Mouse (Mus musculus): ENCODE measurements around the gene Gdpd5.
A peak's percentile ranks its signal among the peaks of the same experiment; 100 is the strongest.

The Gdpd5 gene

DNA sequence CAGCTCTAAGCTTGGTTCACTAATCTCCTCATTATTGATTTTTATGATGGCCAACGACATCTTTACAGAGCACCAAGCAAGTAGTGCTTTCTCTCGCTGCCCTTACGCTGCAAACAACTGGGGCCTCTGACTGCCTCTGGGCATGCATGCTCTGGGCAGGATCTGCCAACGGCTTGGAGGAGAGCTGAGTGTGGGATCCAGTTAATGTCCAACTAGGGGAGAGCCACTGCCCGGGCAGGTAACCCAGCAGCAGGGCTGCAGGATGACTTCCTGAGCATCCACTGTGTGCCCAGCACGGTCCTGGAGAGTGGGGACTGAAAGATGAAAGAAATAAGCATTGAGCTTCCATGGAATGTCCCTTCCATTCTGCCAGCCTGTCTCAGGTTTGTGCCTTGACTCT lies 14.5 kb upstream of the Gdpd5 start:
- DNase-seq (ENCODE audit: low read depth, low spot score), result no peak

DNA sequence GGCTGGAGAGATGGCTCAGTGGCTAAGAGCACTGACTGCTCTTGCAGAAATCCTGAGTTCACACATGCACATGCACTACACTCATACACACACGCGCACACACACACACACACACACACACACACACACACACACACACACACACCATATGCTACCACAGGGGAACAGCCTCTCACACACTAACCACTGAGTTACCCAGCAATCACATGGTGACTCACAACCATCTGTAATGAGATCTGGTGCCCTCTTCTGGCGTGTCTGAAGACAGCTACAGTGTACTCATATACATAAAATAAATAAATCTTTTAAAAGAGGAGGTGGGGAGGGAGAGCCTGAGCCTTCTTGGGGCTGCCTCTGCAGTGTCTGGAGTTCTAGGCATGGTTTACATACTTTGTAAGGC lies 6.9 kb upstream of the Gdpd5 start:
- DNase-seq (ENCODE audit: low read depth, low spot score), result peak; percentile 27

DNA sequence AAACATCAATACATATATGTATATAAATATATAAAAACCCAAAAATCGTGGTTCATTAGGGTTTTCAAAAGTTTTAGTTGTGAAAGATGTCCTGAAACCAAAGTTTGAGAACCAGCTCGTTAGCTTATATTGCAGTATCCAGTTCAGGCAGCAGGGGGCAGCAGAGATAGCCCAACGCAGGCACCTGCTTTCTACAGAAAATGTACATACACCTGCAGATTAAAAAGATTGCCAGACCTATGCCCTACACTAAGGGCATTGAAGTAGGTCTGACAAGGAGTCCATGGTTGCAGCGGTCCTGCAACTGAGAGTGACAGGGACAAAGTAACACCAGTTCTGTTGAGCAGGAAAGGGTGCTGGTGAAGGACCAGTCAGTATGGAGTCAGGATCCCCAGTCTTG lies 5.8 kb upstream of the Gdpd5 start:
- DNase-seq (ENCODE audit: low read depth, low spot score), result peak; percentile 89

DNA sequence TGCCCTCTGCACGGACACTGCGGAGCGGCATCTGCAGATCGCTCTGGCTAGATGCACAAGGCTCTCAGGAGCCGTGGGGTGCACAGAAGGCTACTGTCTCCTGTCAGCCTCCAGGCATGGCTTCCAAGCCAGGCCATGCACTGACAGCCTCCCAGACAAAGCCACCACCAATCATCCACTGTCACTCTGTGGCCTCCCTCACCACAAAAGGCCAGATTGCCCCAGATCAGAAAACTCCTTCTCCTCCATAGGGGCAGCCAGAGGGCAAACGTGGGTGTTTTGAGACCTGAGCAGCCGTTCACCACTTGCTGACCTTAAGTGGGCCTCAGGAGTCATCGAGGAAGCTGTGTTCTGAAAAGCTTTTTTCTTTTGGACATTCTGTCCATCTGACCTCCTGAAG lies 2.3 kb upstream of the Gdpd5 start:
- no peak for DNase-seq (ENCODE audit: low read depth, low spot score)

DNA sequence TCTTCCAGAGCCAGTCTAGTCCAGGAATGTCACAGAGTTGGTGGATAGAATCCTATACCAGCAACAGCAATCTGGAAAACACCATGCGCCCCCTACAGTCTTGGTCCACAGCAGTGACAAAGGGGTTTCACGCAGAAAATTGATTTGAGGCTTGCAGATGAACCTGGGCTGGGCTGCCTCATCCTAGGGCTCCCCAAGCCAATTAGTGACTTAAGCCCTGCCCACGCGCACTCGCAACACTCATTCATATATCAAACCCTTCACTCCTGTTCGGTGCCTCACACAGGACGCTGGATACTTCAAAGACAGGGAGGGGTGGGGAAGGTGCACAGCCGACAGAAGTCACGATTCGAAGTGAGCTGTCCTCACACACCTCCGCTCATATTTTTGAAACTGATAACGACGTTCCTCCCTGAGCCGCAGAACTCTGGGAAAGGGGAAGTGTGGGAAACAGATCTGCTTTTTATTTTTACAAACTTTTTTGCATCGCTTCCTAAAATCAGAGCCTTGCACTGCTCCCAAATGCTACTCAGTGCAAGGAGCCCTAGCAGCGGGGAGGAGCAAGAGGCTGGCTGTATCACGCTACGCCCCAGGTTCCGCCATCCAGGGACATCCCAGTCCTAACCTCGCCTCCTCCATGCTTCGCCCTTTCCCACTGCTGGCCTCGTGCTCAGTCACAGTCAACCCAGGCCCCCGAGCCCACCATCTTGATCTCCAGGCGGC lies 562 bp upstream of the Gdpd5 start:
- peak; percentile 55 for DNase-seq (ENCODE audit: low read depth, low spot score)

DNA sequence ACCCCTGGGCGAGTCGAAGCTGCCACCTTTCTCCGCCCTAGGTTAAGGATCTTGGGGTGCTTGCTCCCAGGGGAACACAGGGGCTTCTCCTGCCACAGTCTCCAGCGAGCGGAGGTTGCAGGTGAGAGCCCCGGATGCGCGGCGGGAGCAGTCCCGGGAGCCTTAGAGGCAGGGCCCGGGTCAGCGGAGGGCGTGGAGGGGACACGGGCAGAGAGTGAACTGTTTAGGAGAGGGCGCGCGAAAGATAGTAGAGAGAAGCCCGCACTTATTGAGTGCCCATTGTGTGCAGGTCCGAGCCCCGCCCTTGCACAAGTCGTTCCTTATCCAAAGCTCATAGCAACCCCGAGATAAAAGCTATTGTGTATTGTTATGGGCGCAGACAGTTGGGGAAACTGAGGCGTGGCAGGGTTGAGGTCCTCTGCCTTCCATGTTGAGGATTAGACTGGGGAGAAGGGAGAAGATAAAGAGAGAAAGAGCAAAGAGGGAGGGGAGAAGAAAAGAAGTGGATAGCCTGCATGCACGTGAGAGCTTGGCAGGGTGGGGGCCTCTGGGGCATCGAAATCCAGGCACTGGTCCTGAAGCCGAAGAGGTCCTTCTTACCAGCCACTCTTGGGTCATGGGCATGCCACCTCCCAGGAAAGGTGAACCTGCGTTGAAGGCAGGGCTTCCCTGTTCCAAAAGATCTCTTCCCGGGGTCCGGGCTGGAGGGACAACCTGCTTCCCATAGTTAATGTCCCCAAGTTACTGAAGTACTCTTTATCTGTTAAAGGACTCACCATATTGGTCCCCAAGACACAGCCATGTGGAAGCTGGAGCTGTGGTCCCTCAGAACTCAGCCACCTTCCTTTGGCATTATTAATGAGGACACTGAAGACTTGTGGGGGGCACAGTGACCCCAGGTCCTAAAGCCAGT lies 1.1 kb downstream of the Gdpd5 start:
- peak; percentile 39 for DNase-seq (ENCODE audit: low read depth, low spot score)

DNA sequence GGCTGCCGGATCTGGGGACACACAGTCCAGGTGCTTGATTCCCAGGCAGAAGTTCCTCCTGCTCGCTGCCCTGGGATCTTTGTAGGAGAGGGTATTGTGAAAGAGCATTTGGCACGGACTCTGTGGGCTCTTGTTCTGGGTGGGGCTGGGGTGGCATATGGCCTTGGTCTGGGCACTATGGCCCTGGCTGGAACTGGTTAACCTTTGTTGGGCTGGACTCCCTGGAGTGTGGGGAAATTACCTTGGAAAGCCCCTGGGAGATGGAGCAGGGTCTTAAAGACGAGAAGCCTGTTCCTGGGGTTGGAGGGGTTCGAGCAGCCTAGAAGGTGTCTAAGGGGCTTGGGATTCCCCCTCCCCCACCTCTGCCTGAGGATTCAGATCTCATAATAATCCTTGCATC lies 2.0 kb downstream of the Gdpd5 start:
- DNase-seq (ENCODE audit: low read depth, low spot score), result no peak

DNA sequence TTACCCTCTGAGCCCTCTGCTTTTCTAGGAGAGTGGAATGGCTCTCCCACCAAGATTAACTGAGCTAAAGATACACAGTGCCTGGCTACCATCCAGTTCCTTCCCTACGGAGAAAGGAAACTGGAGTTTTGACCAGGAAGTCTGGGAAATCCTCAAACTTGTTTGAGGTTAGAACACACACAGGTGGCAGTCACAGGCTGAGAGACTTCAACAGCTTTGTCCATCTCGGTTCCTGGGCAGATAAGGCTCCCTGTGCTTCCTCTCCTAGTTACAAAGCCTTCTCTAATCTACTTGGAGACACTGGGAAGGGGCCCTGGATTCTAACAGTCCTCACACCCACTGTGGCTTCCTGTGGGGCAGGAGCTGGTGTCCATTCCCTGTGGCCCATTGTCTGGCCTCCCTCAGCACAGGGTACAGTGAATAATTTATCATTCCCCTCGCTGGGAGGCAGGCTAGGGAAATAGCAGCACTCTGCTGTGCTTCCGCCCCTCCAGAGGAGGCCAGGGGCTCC lies 2.9 kb downstream of the Gdpd5 start:
- DNase-seq (ENCODE audit: low read depth, low spot score), result no peak

DNA sequence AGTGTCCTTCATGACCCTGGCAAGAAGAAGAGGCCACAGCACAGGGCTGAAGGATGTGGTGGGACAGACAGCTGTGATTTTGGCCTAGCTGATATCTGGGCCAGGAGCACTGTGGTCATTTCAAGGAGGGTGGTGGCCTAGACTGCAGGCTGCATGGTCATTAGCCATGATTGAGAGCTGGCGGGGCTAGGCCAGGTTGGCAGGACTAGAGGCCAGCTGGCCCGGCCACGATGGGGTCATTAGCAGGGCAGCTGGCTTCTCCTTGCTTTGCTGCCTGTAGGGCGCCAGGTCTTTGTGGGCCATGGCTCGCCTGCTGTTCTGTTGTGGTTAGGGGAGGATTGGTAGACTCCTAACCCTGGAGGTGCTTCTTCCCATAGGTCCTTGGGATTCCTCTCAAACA lies 4.8 kb downstream of the Gdpd5 start:
- DNase-seq (ENCODE audit: low read depth, low spot score), result no peak

DNA sequence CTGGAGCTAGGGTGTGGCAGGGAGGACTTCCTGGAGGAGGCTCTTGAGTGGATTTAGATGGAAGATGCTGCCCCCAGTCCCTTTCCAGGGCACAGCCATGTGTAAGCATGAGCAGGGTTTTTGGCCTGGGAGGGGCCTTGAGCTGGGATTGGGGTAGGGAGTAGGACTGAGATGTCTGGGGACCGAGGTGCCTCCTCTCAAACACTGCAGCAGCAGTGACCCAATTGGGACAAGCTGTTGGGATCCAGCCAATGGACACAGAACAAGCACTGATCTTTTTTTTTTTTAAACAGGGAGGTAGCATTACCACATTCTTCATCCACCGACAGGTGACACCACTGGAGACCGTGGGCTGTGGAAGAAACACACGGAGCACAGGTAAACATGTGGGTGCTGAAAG lies 5.6 kb downstream of the Gdpd5 start:
- no peak for DNase-seq (ENCODE audit: low read depth, low spot score)

DNA sequence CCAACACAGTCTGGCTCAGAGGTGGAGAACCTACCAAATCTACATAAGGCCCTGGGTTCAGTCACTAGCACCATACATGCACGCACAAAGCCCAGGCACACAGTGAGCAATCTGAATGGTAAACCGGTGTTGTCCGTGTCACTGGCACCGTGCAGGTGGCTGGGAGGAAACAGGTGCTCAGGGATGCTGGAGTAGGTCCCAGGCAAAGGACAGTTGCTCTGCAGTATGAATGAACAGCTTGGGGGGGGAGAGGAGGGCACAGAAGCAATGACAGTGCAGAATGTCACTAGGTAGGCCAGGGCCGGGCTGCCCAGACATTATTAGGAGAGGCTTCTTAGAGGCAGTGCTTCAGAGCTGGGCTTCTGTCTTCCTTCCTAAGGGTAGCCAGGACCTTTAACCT lies 6.1 kb downstream of the Gdpd5 start:
- no peak for DNase-seq (ENCODE audit: low read depth, low spot score)

DNA sequence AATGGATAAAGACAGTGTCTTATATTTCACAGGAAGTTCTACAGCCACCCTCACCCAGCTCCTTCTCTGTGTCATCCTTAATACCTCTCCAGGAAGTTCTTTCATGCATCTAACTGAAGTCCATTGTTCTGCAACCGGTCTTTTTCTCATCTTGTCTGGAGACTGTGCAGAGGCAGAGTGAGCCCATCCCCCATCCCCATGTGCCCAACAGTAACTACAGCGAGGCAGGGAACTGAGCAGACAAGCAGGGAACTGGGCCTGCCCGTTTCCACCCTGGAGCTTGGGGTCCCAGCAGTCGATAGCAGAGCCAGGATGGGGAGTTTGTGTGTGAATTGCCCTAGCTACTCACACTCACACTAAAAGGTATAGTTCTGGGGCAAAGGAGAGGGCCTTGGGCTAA lies 9.3 kb downstream of the Gdpd5 start:
- DNase-seq (ENCODE audit: low read depth, low spot score), result no peak

DNA sequence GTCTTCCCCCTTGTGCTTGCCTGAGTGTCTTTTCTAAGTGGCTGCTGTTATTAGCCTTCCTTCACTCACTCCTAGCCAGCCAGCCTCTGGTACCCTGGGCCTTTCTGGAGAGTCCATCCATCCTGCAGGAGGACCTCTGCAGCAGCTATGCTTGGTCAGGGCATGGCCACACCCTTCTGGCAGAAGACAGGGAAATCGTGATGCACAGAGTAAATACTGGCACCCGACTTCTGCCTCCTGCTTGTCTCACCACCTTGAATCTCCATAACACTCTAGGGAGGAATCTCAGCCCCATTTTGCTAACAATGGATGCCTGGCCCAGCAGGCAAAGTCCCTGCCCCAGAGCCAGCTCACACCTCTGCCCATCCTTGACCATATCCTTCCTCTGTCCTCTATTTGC lies 11.5 kb downstream of the Gdpd5 start:
- DNase-seq (ENCODE audit: low read depth, low spot score), result no peak

DNA sequence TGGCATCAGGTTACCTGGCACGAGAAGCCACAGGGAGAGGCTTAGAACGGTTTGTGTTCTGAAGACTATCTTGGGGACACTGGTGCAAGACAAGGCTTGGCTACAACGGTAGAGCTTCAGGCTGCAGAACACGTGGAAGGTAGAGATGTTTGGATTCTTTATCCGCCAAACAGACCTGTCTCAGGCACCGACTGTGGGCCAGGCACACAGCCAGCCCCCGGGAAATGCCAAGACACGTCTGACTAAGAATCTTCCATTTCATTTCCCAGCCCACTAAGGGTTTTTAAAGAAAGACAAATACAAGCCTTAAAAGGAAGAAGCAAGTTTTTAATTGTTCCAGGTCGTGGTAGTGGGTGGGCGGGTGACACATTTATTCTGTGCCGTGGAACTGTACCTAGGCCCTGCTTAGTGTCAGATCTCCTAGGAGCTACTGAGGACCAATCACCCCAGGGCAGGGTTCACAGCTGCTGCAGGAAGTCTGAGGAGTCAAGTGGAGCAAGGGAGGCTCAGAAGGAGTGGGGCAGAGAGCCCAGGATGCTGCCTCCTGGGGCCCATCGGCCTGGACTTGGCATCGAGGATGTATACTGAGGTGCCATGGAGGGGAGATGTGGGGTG lies 12.6 kb downstream of the Gdpd5 start:
- DNase-seq (ENCODE audit: low read depth, low spot score), result peak; percentile 28

DNA sequence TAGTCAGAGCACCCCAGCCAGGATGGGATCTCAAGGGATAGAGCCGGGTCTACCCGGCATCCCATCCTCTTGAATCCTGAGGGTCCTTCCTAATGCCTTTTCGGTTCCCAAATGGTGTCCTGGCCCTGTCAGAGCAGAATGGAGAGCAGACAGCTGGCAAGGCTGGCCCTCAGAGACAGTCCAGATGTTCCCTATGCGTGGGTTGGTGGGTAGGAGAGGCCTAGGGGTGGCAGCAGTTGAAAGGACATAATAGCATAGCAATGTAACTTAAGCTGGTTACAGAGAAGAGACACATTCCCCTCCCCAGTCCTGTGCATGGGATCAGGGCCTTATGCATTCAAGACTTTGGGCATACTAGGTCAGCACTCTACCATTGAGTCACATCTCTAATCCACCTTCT lies 14.2 kb downstream of the Gdpd5 start:
- no peak for DNase-seq (ENCODE audit: low read depth, low spot score)

DNA sequence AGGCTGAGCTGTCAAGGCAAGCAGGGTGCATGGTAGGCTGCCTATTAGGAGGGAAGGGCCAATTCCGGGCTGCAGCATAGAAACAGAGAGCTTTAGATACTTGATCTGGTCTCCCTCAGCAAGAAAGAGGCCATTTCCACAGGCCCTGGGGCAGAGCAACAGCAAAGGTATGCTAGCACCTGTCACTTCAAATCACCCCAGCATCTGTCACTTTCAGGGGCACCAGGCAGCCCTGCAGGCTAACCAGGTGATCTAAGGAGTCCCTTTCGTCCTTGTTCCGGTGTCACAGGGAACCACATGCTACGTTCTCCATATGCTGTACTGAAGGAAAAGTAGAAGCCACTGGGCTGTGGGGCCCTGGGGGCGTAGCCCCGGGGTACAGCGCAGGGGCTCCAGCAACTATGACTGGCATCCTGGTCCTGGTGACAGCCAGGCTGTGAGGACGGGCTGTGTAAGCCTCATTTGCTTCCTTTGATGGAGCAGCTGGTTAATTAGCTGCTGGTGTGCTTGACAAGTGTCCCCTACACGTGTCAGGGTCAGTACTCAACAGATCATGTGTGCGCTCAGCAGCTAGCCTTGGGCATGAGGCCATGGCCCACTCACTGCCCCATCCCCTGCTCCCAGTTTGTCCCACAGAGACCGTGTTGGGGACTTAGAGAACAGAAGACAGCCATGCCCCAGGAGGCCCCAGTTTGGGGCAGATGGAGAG lies 14.8 kb downstream of the Gdpd5 start:
- DNase-seq (ENCODE audit: low read depth, low spot score), result no peak

DNA sequence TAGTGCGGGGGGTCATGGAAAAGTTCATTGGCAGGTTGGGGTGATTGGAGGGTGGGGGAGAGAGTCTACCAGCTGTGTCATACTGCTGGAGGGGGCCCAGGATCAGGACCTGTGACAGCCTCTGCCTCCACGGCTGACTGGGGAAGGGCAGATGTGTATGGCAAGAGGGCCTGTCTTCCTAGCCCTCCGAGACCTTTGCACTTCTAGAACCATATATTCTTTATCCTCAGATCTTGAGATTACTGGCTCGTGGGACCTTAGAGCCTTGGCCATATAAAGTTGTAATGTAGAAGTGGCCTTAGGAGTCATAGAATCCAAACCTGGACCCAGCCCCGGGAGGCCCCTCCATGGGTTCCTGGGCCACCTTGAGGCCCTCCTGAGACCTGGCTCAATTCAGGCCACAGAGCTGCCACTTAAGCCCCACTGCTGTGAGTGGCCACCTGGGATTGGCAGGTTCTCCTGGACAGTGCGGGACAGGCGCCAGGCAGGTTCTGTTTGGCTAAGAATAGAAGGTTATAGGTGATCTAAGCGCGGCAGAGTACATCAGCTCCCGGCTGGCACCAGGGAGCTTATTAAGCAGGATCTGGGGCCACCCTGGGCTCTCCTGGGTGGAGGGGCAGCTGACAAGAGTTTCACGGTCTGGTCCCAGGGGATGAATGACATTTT lies 15.9 kb downstream of the Gdpd5 start:
- DNase-seq (ENCODE audit: low read depth, low spot score), result no peak

DNA sequence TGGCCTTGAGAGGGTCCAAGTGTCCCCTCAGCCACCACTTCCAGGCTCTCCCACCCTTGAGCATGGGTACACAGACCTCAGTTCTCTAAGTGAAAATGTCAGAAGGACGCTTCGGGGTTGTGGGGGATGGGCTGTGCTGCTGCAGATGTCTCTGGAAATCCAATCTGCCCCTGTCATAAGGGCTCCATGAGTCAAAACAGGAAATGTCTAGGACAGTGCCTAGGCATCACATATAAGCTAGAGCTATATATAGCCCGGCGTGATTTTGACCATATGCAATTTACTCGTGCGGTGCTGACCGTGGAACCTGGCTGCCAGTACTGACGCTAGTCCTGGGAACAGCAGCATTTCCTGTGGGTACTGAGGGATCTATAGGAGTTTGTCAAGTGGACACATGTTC lies 20.2 kb downstream of the Gdpd5 start:
- peak; percentile 50 for DNase-seq (ENCODE audit: low read depth, low spot score)

DNA sequence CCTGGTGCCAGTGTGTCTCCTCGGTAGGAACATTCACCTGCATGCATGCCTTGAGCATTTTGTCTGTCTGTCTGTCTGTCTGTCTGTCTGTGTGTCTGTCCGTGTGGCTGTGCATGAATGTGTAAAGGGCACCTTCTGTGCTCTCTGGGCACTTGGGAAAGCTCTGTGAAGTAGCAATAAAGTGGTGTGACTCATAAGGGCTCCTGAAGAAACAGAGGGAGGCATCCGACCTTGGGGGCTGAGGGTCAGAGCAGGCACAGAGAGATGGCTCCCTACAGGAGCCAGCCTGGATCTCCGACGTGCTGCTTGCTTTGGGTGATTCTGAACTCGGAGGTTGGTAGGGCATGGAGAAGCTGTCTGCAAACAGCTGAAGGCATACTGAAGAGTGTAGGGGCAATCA lies 21.3 kb downstream of the Gdpd5 start:
- no peak for DNase-seq (ENCODE audit: low read depth, low spot score)

DNA sequence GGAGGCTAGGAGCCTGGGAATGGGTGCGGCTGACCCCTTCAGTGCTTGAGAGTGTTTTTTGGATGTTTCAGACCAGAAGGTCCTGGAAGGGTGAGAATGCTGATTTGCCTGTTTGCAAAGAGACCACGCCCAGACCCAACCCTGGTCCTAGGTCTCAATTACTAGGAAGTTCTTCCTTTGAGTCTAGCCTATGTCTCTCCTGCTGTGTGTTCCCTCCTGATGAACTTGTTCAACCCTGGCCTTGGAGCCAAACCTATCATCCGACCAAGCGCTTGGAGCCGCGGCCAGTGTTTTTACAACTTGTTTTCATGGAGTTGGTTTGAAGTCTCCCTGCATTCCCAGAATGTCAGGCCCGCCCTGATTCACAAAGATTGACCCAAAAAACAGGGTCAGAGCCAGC lies 22.0 kb downstream of the Gdpd5 start:
- DNase-seq (ENCODE audit: low read depth, low spot score), result no peak

DNA sequence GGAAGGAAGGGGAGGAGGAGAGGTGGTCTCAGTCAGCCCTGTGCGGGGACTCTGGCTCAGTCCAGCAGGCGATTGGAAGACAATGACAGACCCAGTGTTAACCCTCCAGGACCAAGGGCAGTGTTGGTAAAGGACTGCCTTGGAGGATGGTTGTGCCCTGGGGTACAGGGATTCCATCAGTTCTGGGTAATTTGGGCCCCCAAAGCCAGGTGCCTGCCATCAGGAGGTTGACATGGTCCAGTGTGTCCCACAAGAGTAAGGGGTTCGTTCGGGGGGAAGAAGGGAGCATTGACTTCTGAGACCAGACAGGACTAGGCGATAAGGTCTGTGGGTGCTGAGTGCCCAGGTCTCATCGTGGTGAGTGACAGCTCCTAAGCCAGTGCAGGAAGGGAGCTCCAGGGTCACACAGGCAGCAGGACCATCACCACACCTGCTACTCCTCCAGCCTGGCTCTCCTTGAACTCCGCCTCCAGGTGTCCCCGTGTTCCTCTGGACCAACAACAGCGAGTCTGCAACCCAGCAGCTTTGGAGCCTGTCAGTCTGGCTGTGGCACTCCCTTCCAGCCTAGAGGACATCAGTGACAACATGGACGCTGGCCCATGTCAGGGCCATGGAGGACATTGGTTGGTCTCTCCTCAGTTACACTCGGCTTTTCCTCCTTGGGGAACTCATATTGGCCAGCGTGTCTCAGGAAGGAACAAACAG lies 23.0 kb downstream of the Gdpd5 start:
- DNase-seq (ENCODE audit: low read depth, low spot score), result no peak

Measured in CD4-positive, CD25-positive, alpha-beta regulatory T cell, adult 2 months (primary cell).